Mouse (Mus musculus) telencephalon, adult 2 months (tissue): ENCODE results near the gene Ppp3r2.

ENCODE experiments used
- DNase-seq: peaks from one replicate; pipeline ENCODE4 v3.0.0-alpha.2; 2011; ENCODE audit warnings: low read depth, low spot score

The Ppp3r2 gene

DNA sequence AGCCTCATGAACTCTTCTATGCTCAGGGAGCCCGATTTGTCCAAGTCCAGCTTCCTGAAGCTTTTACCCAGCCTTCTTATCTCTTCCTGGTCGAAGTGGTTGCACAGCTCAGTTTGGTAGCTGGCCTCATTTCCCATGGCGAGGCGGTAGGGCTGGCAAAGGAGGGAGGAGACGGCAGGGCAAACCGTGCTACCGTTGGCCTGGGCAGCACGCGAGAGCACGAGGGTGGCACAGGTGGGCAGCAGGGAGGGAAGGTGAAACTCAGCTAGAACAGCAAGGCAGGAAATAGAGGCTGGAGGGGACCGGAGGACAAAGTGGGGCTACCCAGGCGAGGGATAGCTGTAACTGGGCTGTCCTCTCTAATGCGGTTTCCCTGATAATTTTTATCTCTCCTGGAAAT, at the start of gene Ppp3r2:
TSS of gene Ppp3r2 (minus strand) at position 213 of the 400 bp plus-strand sequence.
- no peak for DNase-seq

GRCm38 (mm10) chr4:49729326-49729725, 47.5 kb upstream of the Ppp3r2 start:
- DNase-seq: no peak

GRCm38 (mm10) chr4:49723908-49724307, 42.1 kb upstream of the Ppp3r2 start:
- no peak for DNase-seq

DNA sequence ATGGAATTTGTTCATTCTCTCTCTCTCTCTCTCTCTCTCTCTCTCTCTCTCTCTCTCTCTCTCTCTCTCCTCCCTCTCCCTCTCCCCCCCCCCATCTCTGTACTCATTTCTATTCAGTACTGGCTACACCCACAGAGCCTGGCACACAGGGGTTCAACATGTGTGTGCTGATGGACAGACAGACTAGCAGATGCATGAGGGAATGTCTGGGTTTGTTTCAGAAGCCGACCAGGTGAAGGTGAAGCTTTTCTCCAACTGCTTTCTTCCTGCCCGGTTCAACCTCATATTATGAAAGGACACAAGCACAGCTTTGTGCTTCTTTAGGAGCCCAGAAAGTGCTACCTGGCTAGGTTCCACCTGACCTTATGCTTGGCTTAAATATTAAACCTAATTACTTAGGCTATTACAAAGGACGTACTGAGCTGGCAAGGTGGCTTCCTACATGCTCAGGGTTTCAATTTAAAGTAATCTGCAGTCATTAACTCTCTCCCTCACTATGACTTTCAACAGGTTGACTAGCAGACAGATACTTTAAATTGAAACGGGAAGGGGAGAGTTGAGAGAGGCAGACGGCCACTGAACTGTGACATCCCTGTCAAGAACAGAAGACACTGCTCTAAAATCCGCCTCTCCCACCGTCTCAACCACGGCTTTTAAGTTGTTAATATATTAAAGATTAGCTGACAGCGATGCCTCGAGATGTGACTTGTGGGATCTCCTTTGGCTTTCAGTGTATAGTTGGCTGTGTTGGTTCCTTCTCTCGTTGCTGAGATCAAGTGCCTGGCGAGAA, 9.8 kb upstream of the Ppp3r2 start:
- DNase-seq: no peak

GRCm38 (mm10) chr4:49688594-49689288, 6.9 kb upstream of the Ppp3r2 start:
- peak; percentile 64 for DNase-seq

GRCm38 (mm10) chr4:49680171-49680875, 1.5 kb downstream of the Ppp3r2 start:
- DNase-seq: no peak

- DNase-seq: no peak
Observed at GRCm38 (mm10) chr4:49676790-49677189, 5.0 kb downstream of the Ppp3r2 start.

DNA sequence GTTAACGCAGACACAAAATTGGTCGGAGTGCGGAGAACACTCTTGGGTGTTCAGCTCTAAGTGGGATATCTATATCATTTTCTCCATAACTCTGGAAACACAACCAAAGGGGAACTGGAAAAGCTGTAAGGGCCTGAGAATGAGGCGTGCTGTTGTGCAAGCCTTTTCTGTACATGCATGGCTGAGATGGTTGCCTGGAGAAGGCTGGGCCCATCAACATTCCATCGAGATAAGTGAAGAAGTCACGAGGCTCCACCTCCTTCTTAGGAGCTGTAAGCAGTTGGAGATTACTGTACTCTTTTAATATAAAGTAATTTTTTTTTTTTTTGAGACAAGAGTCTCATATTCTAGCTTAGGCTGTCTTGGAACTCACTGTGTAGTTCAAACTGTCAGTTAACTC, 5.8 kb downstream of the Ppp3r2 start:
- DNase-seq: no peak

GRCm38 (mm10) chr4:49664850-49665249, 17.0 kb downstream of the Ppp3r2 start:
- DNase-seq: no peak

DNA sequence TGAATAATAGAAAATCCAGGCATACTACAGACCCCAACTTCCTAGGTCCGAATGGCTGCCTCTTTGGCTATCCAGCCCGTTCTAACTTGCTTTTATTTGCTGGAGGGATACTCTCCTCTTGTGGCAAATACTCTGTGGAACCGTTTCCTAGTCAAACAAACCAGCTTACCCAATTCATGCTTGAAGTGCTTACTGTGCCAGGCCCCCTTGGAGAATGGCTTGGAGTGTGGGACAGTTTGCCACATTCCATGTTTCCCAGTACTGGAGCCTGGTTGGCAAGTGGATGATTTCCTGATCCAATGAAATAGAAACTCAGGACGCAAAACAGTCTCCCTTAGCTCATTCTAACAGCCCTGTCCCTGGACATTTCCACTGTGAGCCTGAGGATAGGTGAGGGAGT, 19.6 kb downstream of the Ppp3r2 start:
- DNase-seq: no peak

DNA sequence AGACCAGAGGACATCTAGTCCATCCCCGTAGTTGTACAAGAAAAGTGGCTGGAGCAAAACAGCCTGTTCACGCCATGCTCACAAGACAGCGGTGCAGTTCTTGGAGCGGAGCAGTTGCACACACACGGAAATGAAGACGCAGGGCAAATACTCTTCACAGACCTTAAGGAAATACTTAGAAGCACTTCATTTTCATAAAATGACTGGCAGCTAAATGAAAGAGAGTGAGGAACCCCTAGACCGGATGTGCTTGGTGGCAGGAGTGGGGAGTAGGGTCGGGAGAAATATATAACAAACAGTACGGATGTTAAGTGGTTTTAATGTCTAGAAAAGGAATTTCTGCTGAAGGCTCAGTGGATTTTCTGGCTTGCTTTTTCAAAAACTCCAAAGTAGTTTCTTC, 20.2 kb downstream of the Ppp3r2 start:
- no peak for DNase-seq

GRCm38 (mm10) chr4:49659421-49659820, 22.4 kb downstream of the Ppp3r2 start:
- DNase-seq: no peak

DNA sequence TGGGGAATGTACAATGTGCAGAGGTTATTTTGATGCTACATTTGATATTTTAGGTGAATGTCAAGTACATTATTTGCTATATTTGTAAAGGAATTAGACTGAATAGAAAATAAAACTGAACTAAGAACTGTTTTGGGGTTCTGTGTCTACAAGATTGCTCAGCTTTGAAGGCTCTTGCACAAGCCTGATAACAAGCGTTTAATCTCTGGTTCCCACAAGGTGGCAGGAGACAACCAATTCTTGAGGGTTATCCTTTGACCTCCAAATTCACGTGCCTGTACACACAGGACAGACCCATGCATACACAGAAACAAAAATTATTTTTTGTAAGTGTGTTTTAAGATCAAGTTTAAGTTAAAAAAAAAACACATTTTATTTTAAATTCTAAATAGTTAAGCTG, 41.9 kb downstream of the Ppp3r2 start:
- DNase-seq: no peak

DNA sequence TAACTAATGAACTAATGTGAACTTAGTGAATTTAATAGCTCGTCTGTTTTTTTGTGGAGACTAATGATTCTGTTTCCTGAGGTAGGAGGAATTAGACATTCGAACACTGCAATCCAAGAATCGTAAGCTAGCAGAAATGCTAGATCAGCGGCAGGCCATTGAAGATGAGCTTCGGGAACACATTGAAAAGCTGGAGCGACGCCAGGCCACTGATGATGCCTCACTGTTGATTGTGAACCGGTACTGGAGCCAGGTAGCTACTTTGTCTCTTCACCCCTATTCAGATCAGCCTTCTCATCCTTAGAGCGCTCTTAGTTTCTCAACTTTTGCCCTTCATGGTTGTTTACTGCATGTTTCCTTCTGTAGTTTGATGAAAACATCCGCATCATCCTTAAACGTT, 44.0 kb downstream of the Ppp3r2 start:
- DNase-seq: no peak

GRCm38 (mm10) chr4:49632139-49632481, 49.7 kb downstream of the Ppp3r2 start:
- no peak for DNase-seq

DNA sequence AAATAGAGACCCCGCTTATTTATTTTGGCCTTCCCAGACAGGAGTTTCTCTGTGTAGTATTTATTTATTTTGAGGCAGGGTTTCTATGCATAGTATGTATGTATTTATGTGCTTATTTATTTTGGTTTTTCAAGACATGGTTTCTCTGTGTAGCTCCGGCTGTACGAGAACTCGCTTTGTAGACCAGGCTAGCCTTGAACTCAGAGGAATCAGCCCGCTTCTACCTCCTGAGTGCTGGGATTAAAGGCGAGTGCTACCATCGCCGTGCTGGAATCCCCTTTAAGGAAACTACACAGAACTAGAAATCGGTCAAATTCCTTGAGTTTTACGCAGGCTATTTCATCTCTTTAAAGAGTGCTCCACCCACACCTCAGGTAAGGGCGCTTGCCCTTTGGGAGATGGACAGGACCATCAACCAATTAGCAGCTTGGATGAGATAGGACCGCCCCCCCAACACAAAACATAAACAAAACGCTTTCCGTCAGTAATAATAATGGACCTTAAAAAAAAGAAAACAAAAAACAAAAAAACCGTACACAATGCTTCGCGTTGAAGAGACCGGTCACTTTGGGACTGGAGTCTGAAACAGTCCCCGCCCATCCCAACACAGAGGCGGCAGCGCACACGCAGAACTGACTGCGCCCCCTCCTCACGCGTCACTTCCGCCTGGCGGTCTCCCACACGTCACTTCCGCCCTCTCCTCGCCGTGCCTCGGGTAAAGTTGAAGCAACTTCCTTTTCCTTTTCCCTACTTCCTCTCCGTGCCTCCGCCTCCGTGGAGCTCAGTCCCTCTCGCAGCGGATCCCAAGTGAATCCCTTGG, 50.3 kb downstream of the Ppp3r2 start, which contains the start of gene Rnf20:
TSS of gene Rnf20 (plus strand) at position 688 of the 820 bp plus-strand sequence.
- peak; percentile 95 for DNase-seq

DNA sequence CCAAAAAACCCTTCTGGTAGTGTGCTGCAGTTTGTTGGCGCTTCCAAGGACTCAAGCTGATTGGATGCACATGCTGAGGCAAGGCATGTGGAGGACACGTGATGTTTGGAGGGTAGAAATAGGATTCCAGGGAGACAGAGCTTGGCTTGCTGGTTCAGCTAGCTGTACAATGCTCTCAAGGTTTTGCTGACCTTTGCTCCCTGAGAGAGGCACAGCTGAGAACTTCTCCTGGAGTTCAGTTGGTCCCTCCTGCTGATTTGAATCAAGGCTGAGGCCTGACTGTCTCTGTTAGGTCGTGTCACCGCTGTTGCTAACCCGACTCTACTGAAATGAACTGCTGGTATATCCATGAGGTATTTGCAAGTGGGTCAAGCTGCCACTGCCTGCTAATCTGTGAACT, 52.9 kb downstream of the Ppp3r2 start:
- no peak for DNase-seq
